Mouse (Mus musculus) hindbrain, embryonic 12.5 days (tissue): ENCODE measurements around the gene Olfr1129. TPM values are rescaled to one million over a fixed set of nuclear protein-coding genes. Genes with fewer than 3 reads are reported as not detected.
"Not testable (repeated sequence)": the region's sequence is repeated elsewhere in the genome, so short reads cannot be mapped to it uniquely, and the experiment has no call there.

Source experiments
- ATAC-seq: fragments of 200-750 bp; cut with Nextera tagmentation; 2 replicates; pipeline ENCODE4 v1.8.0; 2017; ENCODE audit warnings: moderate TSS enrichment; ENCODE audit not compliant: low FRiP score
- H3K27ac ChIP-seq: fragments of 300-500 bp; sonication (generic); 2 replicates; pipeline ENCODE4 v1.5.1; 2016; ENCODE audit warnings: mild to moderate bottlenecking
- H3K27me3 ChIP-seq: fragments of 300-500 bp; sonication (generic); 2 replicates; pipeline ENCODE4 v1.6.1; 2016; ENCODE audit warnings: mild to moderate bottlenecking
- H3K36me3 ChIP-seq: fragments of 300-500 bp; sonication (generic); 2 replicates; pipeline ENCODE4 v1.6.1; 2016; ENCODE audit warnings: mild to moderate bottlenecking
- H3K4me1 ChIP-seq: fragments of 300-500 bp; sonication (generic); 2 replicates; pipeline ENCODE4 v1.6.1; 2016
- H3K4me2 ChIP-seq: fragments of 300-500 bp; sonication (generic); replicated peaks from 2 replicates; pipeline ENCODE4 v1.6.1; 2016; ENCODE audit warnings: mild to moderate bottlenecking
- H3K4me3 ChIP-seq: fragments of 300-500 bp; sonication (generic); 2 replicates; pipeline ENCODE4 v1.5.1; 2016; ENCODE audit warnings: mild to moderate bottlenecking
- H3K9ac ChIP-seq: fragments of 300-500 bp; sonication (generic); 2 replicates; pipeline ENCODE4 v1.6.1; 2016; ENCODE audit warnings: mild to moderate bottlenecking, moderate library complexity
- H3K9me3 ChIP-seq: fragments of 300-500 bp; sonication (generic); replicated peaks from 2 replicates; pipeline ENCODE4 v1.6.1; 2016; ENCODE audit warnings: mild to moderate bottlenecking
- WGBS: fragments of 180-500 bp; shearing (Covaris S2); methylation state at CpG from one replicate; pipeline ENCODE4 v1.1.7; 2016; 5-methylcytosine and 5-hydroxymethylcytosine counted together
- polyA plus RNA-seq: library from polyadenylated mRNA; unstranded; fragments of >200 nt; fragmentation: Nextera tagmentation; extraction: Ambion mirVana; gene quantifications from 2 replicates; pipeline ENCODE4 v1.2.1, GENCODE M21; 2016

The Olfr1129 gene
- polyA plus RNA-seq = not detected in 2 replicates

- not testable (repeated sequence) for H3K27me3 ChIP-seq, H3K4me1 ChIP-seq, H3K4me3 ChIP-seq, H3K9me3 ChIP-seq, H3K9ac ChIP-seq, H3K4me2 ChIP-seq, H3K27ac ChIP-seq, H3K36me3 ChIP-seq, ATAC-seq
- WGBS = 86% methylated on average over 1 of the region's 1 CpGs
These were observed at the start of gene Olfr1129 for GRCm38 (mm10) chr2:87573602-87574001. TSS of gene Olfr1129 (plus strand) at chr2:87573902.

GRCm38 (mm10) chr2:87525899-87526616 is 47.6 kb upstream of the Olfr1129 start:
- H3K9me3 ChIP-seq, H3K27me3 ChIP-seq, H3K9ac ChIP-seq, H3K27ac ChIP-seq, H3K36me3 ChIP-seq, H3K4me1 ChIP-seq: not testable (repeated sequence)
- 37% methylated on average over 39 of the region's 39 CpGs for WGBS
- ATAC-seq = peak; percentile 71; the same call in 1 of the 2 replicates
- Histone ChIP-seq H3K4me2 (peak overlapping the region; percentile 43), H3K4me3 (peak overlapping the region; percentile 13; the same call in 1 of the 2 replicates)

DNA sequence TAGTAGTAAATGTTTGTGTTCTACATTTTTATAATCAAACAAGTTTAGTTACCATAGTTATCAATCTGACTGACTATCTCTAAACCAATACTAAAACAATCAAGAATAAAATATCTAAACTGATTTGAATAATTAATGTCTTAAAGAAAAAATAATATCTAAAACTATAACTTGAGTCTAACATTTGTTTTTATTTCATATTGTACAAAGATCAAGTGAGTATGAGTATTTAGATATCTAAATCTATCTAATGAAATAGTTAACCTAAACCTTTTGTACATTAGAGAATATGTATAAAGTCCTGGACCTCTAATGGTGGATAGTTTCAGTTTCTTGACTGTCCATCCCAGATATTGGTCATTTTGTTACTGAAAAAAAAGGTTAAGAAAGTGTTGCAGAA is 42.2 kb upstream of the Olfr1129 start, which contains the start of gene Olfr153:
TSS of gene Olfr153 (plus strand) at position 301 of the 400 bp plus-strand sequence.
- H3K27me3 ChIP-seq = no peaks in the 10 kb centered on the region
- no peaks in the 10 kb centered on the region for H3K36me3 ChIP-seq
- ATAC-seq = no peak

DNA sequence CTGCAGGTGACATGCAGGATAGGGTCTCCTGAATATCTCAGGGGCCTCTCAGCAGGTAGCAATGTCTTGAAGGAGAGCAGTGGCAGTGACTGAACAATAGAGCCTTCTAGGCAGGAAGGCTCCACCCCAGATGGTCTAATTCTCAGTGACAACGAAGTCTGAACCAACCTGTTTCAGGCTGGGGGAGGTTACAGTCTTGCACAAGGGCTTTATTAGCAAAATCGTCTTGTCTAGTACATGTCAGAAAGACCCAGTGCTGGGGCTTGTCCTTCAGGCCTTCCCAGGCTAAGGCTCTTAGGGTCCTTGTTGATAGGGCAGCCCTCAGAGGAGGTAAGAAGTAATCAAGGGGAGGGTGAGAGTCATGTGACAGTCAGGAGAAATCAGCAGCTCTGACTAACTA is 38.9 kb upstream of the Olfr1129 start:
- Histone ChIP-seq H3K9me3 (no peaks in the 10 kb centered on the region), H3K27me3 (no peaks in the 10 kb centered on the region), H3K4me2 (no peak overlapping the region), H3K4me3 (no peak overlapping the region), H3K4me1 (no peaks in the 10 kb centered on the region), H3K9ac (no peak overlapping the region), H3K36me3 (no peaks in the 10 kb centered on the region), H3K27ac (no peak overlapping the region)
- ATAC-seq = no peak
- WGBS = 75% methylated on average over 2 of the region's 2 CpGs

More for the DNA sequence above, 42.2 kb upstream of the Olfr1129 start, which contains the start of gene Olfr153:
- H3K9me3 ChIP-seq = no peaks in the 10 kb centered on the region
- no peak within 1 kb of the TSS for H3K9ac ChIP-seq
- no peak within 1 kb of the TSS for H3K27ac ChIP-seq
- H3K4me3 ChIP-seq = no peak within 1 kb of the TSS
- no peaks in the 10 kb centered on the region for H3K4me1 ChIP-seq
- no peak within 1 kb of the TSS for H3K4me2 ChIP-seq

- Histone ChIP-seq H3K27ac (no peak within 1 kb of the TSS), H3K4me2 (no peak within 1 kb of the TSS), H3K9ac (no peak within 1 kb of the TSS), H3K9me3 (no peaks in the 10 kb centered on the region), H3K4me1 (no peaks in the 10 kb centered on the region), H3K36me3 (no peaks in the 10 kb centered on the region), H3K27me3 (no peaks in the 10 kb centered on the region), H3K4me3 (no peak within 1 kb of the TSS)
- 93% methylated on average over 1 of the region's 1 CpGs for WGBS
- ATAC-seq = no peak
These were observed 28.3 kb upstream of the Olfr1129 start, which contains the start of gene Olfr1128 for GRCm38 (mm10) chr2:87545442-87545841. TSS of gene Olfr1128 (minus strand) at chr2:87545542.

DNA sequence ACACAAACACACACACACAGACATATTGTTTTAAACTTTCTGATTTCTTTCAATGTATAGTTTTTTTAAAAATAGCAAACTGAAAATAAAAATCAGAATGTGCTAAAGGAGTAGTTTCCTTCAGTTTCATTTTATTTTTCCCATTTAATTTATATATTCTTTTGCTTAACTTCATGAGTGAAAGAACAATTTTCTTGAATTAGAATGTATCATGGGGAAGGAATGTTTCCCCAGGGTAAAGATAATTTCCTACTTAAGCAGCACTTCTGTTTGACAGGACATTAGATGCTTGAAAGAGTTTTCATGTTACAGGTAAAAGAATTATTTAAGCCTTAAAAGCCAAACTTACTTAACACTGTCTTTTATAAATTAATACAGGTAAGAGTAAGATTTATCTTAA is 32.2 kb downstream of the Olfr1129 start, which contains the start of gene Olfr1130:
TSS of gene Olfr1130 (plus strand) at position 301 of the 400 bp plus-strand sequence.
- not testable (repeated sequence) for ATAC-seq, H3K27me3 ChIP-seq, H3K36me3 ChIP-seq, H3K4me1 ChIP-seq, H3K4me2 ChIP-seq, H3K4me3 ChIP-seq, H3K27ac ChIP-seq, H3K9me3 ChIP-seq, H3K9ac ChIP-seq

GRCm38 (mm10) chr2:87626804-87627203 is 53.1 kb downstream of the Olfr1129 start, which contains the start of gene Olfr1131:
TSS of gene Olfr1131 (plus strand) at chr2:87627104.
- no peaks in the 10 kb centered on the region for H3K9me3 ChIP-seq
- H3K4me3 ChIP-seq = no peak within 1 kb of the TSS
- no peak within 1 kb of the TSS for H3K4me2 ChIP-seq
- ATAC-seq = no peak
- 69% methylated on average over 3 of the region's 3 CpGs for WGBS
- no peaks in the 10 kb centered on the region for H3K27me3 ChIP-seq
- H3K9ac ChIP-seq = no peak within 1 kb of the TSS
- H3K27ac ChIP-seq = no peak within 1 kb of the TSS
- H3K4me1 ChIP-seq = no peaks in the 10 kb centered on the region
- no peaks in the 10 kb centered on the region for H3K36me3 ChIP-seq

Other genes with a start within 250 kb of the Olfr1129 start
- not detected in 2 replicates for gene Olfr1120, start 219.1 kb upstream of the Olfr1129 start, polyA plus RNA-seq
- not detected in 2 replicates for gene Olfr1121, start 204.0 kb upstream of the Olfr1129 start, polyA plus RNA-seq
- gene Olfr1122, start 188.1 kb upstream of the Olfr1129 start, polyA plus RNA-seq = not detected in 2 replicates
- not detected in 2 replicates for gene Olfr1123, start 157.3 kb upstream of the Olfr1129 start, polyA plus RNA-seq
- 0.12 TPM in 1 of 2 replicates, not detected in the other for gene Olfr1124, start 143.6 kb upstream of the Olfr1129 start, polyA plus RNA-seq
- gene Olfr1126, start 119.9 kb upstream of the Olfr1129 start, polyA plus RNA-seq = not detected in 2 replicates
- not detected in 2 replicates for gene Pramel7, start 76.8 kb upstream of the Olfr1129 start, polyA plus RNA-seq
- not detected in 2 replicates for gene Pramel6, start 67.3 kb upstream of the Olfr1129 start, polyA plus RNA-seq
- not detected in 2 replicates for gene Olfr153, start 42.1 kb upstream of the Olfr1129 start, polyA plus RNA-seq
- not detected in 2 replicates for gene Olfr1128, start 28.4 kb upstream of the Olfr1129 start, polyA plus RNA-seq
- gene Olfr1130, start 32.3 kb downstream of the Olfr1129 start, polyA plus RNA-seq = not detected in 2 replicates
- not detected in 2 replicates for gene Olfr1131, start 53.2 kb downstream of the Olfr1129 start, polyA plus RNA-seq
- gene Olfr1132, start 63.6 kb downstream of the Olfr1129 start, polyA plus RNA-seq = not detected in 2 replicates
- not detected in 2 replicates for gene Olfr1133, start 73.5 kb downstream of the Olfr1129 start, polyA plus RNA-seq
- not detected in 2 replicates for gene Olfr1134, start 84.6 kb downstream of the Olfr1129 start, polyA plus RNA-seq
- not detected in 2 replicates for gene Olfr1135, start 99.8 kb downstream of the Olfr1129 start, polyA plus RNA-seq
- gene Olfr1136, start 120.0 kb downstream of the Olfr1129 start, polyA plus RNA-seq = not detected in 2 replicates
- not detected in 2 replicates for gene Olfr1137, start 139.3 kb downstream of the Olfr1129 start, polyA plus RNA-seq
- not detected in 2 replicates for gene Olfr1138, start 166.1 kb downstream of the Olfr1129 start, polyA plus RNA-seq
- gene Olfr1140, start 169.8 kb downstream of the Olfr1129 start, polyA plus RNA-seq = not detected in 2 replicates
- not detected in 2 replicates for gene Olfr1141, start 180.1 kb downstream of the Olfr1129 start, polyA plus RNA-seq
- gene Olfr152, start 205.6 kb downstream of the Olfr1129 start, polyA plus RNA-seq = not detected in 2 replicates
- not detected in 2 replicates for gene Olfr1143, start 226.7 kb downstream of the Olfr1129 start, polyA plus RNA-seq
- not detected in 2 replicates for gene Olfr1145, start 235.9 kb downstream of the Olfr1129 start, polyA plus RNA-seq